Mouse (Mus musculus) midbrain, embryonic 11.5 days (tissue): ENCODE results near the gene Sae1. TPM values are rescaled to one million over a fixed set of nuclear protein-coding genes. Genes with fewer than 3 reads are reported as not detected.

Experiments used
- ATAC-seq: fragments of 200-750 bp; cut with Nextera tagmentation; 2 replicates; pipeline ENCODE4 v1.8.0; 2017; ENCODE audit warnings: moderate TSS enrichment, moderate library complexity; ENCODE audit not compliant: low FRiP score
- DNase-seq: peaks from one replicate; pipeline ENCODE4 v3.0.0; 2015; ENCODE audit warnings: low spot score; ENCODE audit errors: missing footprints
- H3K27ac ChIP-seq: fragments of 300-500 bp; sonication (generic); 2 replicates; pipeline ENCODE4 v1.5.1; 2014; ENCODE audit warnings: low read depth, low read length
- H3K27me3 ChIP-seq: fragments of 300-500 bp; sonication (generic); 2 replicates; pipeline ENCODE4 v1.6.1; 2014; ENCODE audit warnings: mild to moderate bottlenecking, low read length, moderate library complexity, mixed read lengths; ENCODE audit not compliant: control insufficient read depth, insufficient read depth
- H3K36me3 ChIP-seq: fragments of 300-500 bp; sonication (generic); 2 replicates; pipeline ENCODE4 v1.6.1; 2014; ENCODE audit warnings: mild to moderate bottlenecking, low read length, moderate library complexity, mixed read lengths; ENCODE audit not compliant: control insufficient read depth, insufficient read depth
- H3K4me1 ChIP-seq: fragments of 300-500 bp; sonication (generic); 2 replicates; pipeline ENCODE4 v1.6.1; 2014; ENCODE audit warnings: low read length; ENCODE audit not compliant: control insufficient read depth, insufficient read depth
- H3K4me2 ChIP-seq: fragments of 300-500 bp; sonication (generic); 2 replicates; pipeline ENCODE4 v1.6.1; 2014; ENCODE audit warnings: mild to moderate bottlenecking, moderate library complexity
- H3K4me3 ChIP-seq: fragments of 300-500 bp; sonication (generic); 2 replicates; pipeline ENCODE4 v1.5.1; 2014; ENCODE audit warnings: low read depth, low read length
- H3K9ac ChIP-seq: fragments of 300-500 bp; sonication (generic); 2 replicates; pipeline ENCODE4 v1.6.1; 2014; ENCODE audit warnings: low read length
- H3K9me3 ChIP-seq: fragments of 300-500 bp; sonication (generic); 2 replicates; pipeline ENCODE4 v1.6.1; 2016; ENCODE audit warnings: low read length; ENCODE audit not compliant: control insufficient read depth
- WGBS: fragments of 180-500 bp; shearing (Covaris S2); extraction: QIAGEN DNeasy Blood & Tissue Kit; methylation state at CpG from one replicate; pipeline ENCODE4 v1.1.7; 2014; 5-methylcytosine and 5-hydroxymethylcytosine counted together
- polyA plus RNA-seq: library from polyadenylated mRNA; unstranded; fragments of >200 nt; fragmentation: Nextera tagmentation; extraction: Ambion mirVana; gene quantifications from 2 replicates; pipeline ENCODE4 v1.2.1, GENCODE M21; 2014

Sae1 gene
- polyA plus RNA-seq, result 382 and 395 TPM in 2 replicates

DNA sequence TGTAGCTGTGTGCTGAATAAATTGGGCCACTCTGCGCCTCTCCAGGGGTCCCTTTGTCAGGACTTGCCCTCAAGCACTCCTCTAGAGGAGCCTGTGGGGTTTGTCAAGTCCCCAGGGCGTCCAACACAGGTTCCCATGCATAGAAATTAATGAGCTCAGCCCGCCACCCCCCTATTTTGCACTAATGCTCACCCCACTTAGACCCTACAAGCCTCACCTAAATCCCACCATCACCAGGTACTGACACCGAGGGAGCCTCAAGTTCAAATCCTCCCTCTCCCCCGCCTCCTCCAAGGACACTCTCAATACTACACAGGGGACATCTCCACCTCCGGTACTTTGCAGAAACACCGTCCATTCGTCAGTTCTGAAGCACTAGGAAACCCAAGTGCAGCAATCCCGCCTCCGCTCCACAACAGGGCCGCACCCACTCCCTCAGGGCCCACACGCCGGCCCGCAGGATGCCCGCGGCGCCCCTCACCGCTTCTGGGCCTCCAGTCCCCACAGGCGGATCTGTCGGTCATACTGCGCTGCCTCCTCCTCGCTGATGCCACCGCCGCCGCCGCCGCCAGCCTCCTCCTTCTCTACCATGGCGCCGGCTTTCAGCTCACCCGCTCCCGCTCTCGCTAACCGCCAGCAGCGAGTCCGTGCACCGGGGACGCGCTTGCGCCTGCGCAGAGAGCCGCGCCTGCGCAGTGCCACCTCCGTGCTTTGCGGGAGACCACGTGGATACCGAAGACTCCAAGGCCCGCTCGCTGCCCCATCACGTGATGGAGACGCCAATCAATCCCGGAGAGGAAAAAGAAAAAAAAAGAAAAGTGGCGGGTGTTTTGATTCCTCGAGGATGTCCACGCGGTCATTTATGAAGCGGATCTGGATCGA, at the start of gene Sae1:
Gene Sae1 (minus strand): TSS at position 647 of the 882 bp plus-strand sequence.
- H3K9ac ChIP-seq, result peak within 1 kb of the TSS; percentile 97
- no peaks in the 10 kb centered on the region for H3K27me3 ChIP-seq
- peaks cover 7% of the 10 kb centered on the region for H3K4me1 ChIP-seq
- peak within 1 kb of the TSS; percentile 48 for H3K27ac ChIP-seq
- ATAC-seq (peak; percentile 94), DNase-seq (peak; percentile 100)
- H3K36me3 ChIP-seq, result peaks cover 6% of the 10 kb centered on the region; the same call in 1 of the 2 replicates
- peak within 1 kb of the TSS; percentile 91 for H3K4me2 ChIP-seq
- no peaks in the 10 kb centered on the region for H3K9me3 ChIP-seq
- 1% methylated on average over 58 of the region's 58 CpGs for WGBS
- peak within 1 kb of the TSS; percentile 92 for H3K4me3 ChIP-seq

DNA sequence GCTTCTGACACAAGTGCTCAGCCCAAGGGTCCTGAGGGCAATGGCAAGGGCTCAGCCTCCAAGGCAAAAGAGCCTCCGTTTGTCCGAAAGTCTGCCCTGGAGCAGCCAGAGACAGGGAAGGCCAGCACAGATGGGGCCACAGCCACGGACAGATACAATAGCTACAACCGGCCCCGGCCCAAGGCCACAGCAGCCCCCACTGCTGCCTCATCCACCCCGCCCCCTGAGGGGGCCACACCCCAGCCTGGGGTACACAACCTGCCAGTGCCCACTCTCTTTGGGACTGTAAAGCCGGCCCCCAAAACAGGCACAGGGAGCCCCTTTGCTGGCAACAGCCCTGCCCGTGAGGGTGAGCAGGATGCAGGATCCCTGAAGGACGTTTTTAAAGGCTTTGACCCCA, 47.5 kb upstream of the Sae1 start:
- ATAC-seq, result no peak
- WGBS, result 91% methylated on average over 9 of the region's 9 CpGs

DNA sequence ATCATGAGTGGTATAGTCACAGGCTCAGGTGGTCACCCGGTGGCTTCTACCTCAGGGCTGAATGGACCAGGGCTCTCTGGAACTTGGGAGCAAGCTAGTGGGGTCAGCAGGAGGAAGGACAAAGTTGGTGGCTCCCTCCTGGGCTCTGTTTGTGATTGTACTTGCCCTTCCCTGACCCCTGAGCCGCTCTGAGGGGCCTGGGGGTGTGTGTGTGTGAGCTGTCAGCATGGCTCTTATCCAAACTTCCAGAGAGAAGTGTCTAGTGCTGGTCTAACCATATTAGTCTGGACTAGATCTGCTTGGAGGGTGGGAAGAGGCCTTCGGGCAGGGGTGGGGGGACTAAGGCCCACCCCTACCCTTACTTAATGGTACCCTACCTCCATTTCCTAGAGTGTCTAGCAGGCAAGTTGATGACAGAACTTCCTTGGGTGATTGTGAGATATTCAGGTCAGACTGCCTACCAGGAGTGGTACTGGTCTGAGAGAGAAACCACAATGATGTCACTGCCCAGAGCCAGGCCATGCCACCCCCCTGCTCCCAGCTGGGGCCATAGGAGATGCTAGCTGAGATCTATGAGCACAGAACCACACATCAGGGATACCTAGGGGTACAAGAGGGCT, 45.9 kb upstream of the Sae1 start:
- Histone ChIP-seq H3K4me1 (no peaks in the 10 kb centered on the region), H3K4me2 (no peak overlapping the region), H3K27ac (no peak overlapping the region), H3K4me3 (no peak overlapping the region), H3K9ac (no peak overlapping the region), H3K36me3 (peaks cover 62% of the 10 kb centered on the region), H3K27me3 (no peaks in the 10 kb centered on the region), H3K9me3 (no peaks in the 10 kb centered on the region)
- no peak for DNase-seq
- WGBS, result 88% methylated on average over 3 of the region's 3 CpGs
- ATAC-seq, result no peak

More for the DNA sequence above, 47.5 kb upstream of the Sae1 start:
- no peaks in the 10 kb centered on the region for H3K27me3 ChIP-seq
- H3K9ac ChIP-seq, result no peak overlapping the region
- H3K4me3 ChIP-seq, result no peak overlapping the region
- H3K4me1 ChIP-seq, result no peaks in the 10 kb centered on the region
- no peaks in the 10 kb centered on the region for H3K9me3 ChIP-seq
- no peak for DNase-seq
- no peak overlapping the region for H3K27ac ChIP-seq
- peaks cover 46% of the 10 kb centered on the region for H3K36me3 ChIP-seq
- H3K4me2 ChIP-seq, result no peak overlapping the region

DNA sequence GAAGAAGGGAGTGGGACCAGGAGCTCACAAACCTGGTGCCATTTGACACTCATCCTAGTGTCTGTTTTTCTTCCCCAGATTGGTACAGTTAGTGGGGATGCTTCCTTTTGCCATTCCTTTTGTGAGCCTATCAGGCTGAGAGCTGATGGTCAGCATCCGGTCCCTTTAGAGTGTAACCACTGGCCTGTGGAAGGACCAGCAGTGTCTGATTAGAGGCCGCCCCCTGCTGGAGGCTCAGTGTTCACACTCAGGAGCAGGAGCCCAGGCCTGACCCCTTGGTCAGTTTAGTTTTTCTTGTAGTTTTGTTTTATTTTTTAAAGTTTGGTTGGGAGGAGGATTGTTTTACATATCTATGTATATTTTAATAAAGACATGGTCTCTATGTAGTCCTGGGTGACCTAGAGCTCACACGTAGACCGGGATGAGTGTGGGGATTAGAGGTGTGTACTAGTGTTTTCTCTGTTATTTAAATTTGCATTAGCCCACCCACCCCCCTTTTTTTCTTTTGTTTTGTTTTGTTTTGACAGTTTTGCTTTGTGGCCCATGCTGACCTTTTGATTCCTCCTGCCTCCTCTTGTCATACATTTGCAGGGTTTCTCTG, 38.6 kb upstream of the Sae1 start:
- H3K4me2 ChIP-seq, result no peak overlapping the region
- no peaks in the 10 kb centered on the region for H3K27me3 ChIP-seq
- no peak overlapping the region for H3K9ac ChIP-seq
- no peaks in the 10 kb centered on the region for H3K9me3 ChIP-seq
- 57% methylated on average over 4 of the region's 4 CpGs for WGBS
- peaks cover 64% of the 10 kb centered on the region for H3K36me3 ChIP-seq
- DNase-seq (peak; percentile 90), ATAC-seq (peak; percentile 90)
- H3K4me3 ChIP-seq, result no peak overlapping the region
- no peak overlapping the region for H3K27ac ChIP-seq
- H3K4me1 ChIP-seq, result no peaks in the 10 kb centered on the region

DNA sequence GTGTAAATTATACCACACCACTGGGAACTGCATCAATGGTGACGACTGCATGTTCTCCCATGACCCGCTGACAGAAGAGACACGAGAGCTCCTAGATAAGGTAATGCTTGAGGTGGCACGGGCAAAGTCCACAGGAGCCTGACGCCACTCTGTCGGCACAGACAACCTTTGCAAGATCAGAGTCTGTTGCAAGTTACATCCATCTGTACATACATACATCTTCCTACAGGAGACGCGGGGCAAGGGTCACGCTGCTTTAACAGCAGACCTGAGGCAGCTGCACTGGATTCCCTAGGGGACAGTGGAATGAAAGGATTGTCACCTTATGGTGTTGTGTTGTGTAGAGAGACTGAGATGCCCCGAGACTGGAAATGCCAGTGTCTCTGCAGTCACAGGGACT, 38.1 kb upstream of the Sae1 start:
- Histone ChIP-seq H3K4me3 (no peak overlapping the region), H3K27ac (no peak overlapping the region), H3K27me3 (no peaks in the 10 kb centered on the region), H3K36me3 (peaks cover 65% of the 10 kb centered on the region), H3K9ac (no peak overlapping the region), H3K9me3 (no peaks in the 10 kb centered on the region), H3K4me1 (no peaks in the 10 kb centered on the region), H3K4me2 (no peak overlapping the region)
- WGBS, result 90% methylated on average over 10 of the region's 10 CpGs
- ATAC-seq (peak; percentile 25; the same call in 1 of the 2 replicates), DNase-seq (no peak)

DNA sequence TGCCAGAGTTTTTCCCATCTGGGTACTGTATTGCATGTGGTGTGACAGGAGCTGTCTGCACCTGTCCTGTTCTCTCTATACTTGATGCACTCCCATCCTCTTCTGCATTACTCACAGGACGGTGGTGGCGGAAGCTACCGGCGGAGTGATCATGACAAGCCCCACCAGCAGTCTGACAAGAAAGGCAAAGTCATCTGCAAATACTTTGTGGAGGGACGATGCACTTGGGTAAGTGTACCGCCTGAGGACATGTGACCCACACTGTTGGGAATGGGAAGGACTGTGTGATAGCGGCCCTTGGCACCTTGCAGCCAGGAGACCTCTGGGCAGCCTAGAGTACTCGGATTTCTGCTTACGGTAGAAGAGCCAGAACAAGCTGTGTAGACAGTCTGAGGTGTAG, 36.1 kb upstream of the Sae1 start:
- H3K27me3 ChIP-seq, result no peaks in the 10 kb centered on the region
- H3K9me3 ChIP-seq, result no peaks in the 10 kb centered on the region
- H3K4me1 ChIP-seq, result no peaks in the 10 kb centered on the region
- no peak overlapping the region for H3K4me2 ChIP-seq
- no peak for DNase-seq
- peaks cover 54% of the 10 kb centered on the region for H3K36me3 ChIP-seq
- no peak overlapping the region for H3K27ac ChIP-seq
- 92% methylated on average over 9 of the region's 9 CpGs for WGBS
- no peak overlapping the region for H3K9ac ChIP-seq
- no peak overlapping the region for H3K4me3 ChIP-seq
- ATAC-seq, result no peak

DNA sequence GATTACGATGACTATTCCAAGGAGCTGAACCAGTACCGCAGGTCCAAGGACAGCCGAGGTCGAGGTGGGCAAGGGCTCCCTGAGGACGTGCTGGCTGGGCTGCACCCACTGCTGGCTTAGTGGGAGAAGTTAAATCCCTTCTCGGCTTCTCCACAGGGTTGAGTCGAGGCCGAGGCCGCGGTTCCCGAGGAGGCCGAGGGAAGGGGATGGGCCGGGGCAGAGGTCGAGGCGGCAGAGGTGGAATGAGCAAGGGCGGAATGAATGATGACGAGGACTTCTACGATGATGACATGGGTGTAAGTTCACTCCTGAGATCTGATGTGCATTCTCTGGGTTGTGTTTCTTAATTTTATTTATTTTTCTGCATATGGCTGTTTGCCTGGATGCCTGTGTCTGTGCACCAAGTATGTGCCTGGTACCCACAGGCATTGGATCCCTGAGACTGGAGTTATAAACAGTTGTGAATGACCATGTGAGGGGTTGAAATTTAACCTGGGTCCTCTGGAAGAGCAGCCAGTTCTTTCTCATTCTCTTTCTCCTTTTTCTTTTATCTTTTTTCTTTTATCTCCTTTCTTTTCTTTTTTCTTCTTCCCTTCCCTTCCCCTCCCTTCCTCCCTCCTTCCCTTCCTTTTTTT, 34.7 kb upstream of the Sae1 start:
- 88% methylated on average over 18 of the region's 18 CpGs for WGBS

DNA sequence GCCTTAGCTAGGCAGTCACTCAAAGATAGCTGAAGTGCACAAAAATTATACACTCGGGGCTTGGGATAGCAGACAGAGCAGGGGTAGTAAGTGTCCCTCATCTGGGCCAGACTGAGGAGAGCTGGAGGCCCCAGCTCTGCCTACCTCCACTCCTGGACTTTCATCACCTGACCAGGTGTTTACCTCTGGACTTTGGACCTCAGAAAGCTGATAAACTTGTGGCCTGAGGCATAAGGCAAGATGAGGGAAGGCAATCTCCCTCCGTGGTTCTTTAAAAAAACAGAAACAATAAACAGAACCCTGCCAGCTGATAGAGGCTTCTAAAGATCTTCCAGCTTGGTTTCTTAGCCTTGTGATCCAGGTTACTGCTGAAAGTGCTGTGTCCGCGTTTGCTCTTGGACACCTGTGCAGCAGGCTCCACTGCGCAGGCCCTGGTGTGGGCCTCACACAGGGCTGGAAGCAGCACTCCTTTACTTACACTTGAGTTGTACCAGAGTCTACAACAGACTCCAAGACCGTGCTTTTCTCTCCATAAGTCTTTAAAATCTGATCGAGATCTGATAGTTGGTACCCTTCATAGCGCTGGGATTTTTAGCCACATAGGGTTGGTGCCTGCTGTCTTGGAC, 33.0 kb upstream of the Sae1 start:
- H3K36me3 ChIP-seq, result peaks cover 39% of the 10 kb centered on the region
- no peak overlapping the region for H3K27ac ChIP-seq
- no peak overlapping the region for H3K4me3 ChIP-seq
- ATAC-seq (no peak), DNase-seq (no peak)
- no peak overlapping the region for H3K9ac ChIP-seq
- no peaks in the 10 kb centered on the region for H3K27me3 ChIP-seq
- H3K4me1 ChIP-seq, result no peaks in the 10 kb centered on the region
- 97% methylated on average over 8 of the region's 8 CpGs for WGBS
- H3K4me2 ChIP-seq, result no peak overlapping the region
- H3K9me3 ChIP-seq, result no peaks in the 10 kb centered on the region

More for the DNA sequence above, 34.7 kb upstream of the Sae1 start:
- H3K4me1 ChIP-seq, result no peaks in the 10 kb centered on the region
- H3K4me3 ChIP-seq, result no peak overlapping the region
- no peak overlapping the region for H3K9ac ChIP-seq
- DNase-seq (no peak), ATAC-seq (no peak)
- H3K4me2 ChIP-seq, result no peak overlapping the region
- H3K27ac ChIP-seq, result no peak overlapping the region
- peaks cover 45% of the 10 kb centered on the region for H3K36me3 ChIP-seq
- H3K27me3 ChIP-seq, result no peaks in the 10 kb centered on the region
- no peaks in the 10 kb centered on the region for H3K9me3 ChIP-seq
